Mouse (Mus musculus): ENCODE measurements around the gene Ptprk.

- TF ChIP-seq CTCF (conservative IDR thresholded peaks at IDR 0.05; ENCODE audit: low read length) (no peak), NANOG (IDR thresholded peaks at IDR 0.05; ENCODE audit: borderline replicate concordance, low read length) (no peak), POU5F1 (IDR thresholded peaks at IDR 0.05; ENCODE audit: borderline replicate concordance, low read length) (no peak)
Observed at GRCm38 (mm10) chr10:28619415-28619814, 544.8 kb downstream of the Ptprk start.

Data from E14TG2a.4 (cell line).